Mouse (Mus musculus) thymus, postnatal 14 days (tissue): ENCODE results near the gene Sult5a1.

Source experiments
- DNase-seq: peaks from one replicate; pipeline ENCODE4 v3.0.0; 2021

Gene Sult5a1

GRCm38 (mm10) chr8:123100288-123100687, 57.8 kb downstream of the Sult5a1 start:
- DNase-seq, result no peak

GRCm38 (mm10) chr8:123097786-123098584, 60.1 kb downstream of the Sult5a1 start:
- peak; percentile 74 for DNase-seq

GRCm38 (mm10) chr8:123097216-123097615, 60.9 kb downstream of the Sult5a1 start:
- DNase-seq, result no peak
